Mouse (Mus musculus): ENCODE data around the gene Bglap2. TPM values are rescaled to one million over a fixed set of nuclear protein-coding genes. Genes with fewer than 3 reads are reported as not detected.

The Bglap2 gene
- polyA plus RNA-seq, 1 experiment from 2014 or later: not detected

Other genes starting within 250 kb of the Bglap2 start
- 16.6 and 18.1 TPM in 2 replicates for gene Mef2d, start 236.3 kb downstream of the Bglap2 start, polyA plus RNA-seq (2014; fragmentation: Nextera tagmentation; extraction: Ambion mirVana)
- 0.27 and 1.2 TPM in 2 replicates for gene Rhbg, start 124.0 kb downstream of the Bglap2 start, polyA plus RNA-seq (2014; fragmentation: Nextera tagmentation; extraction: Ambion mirVana)
- gene Gm38392, start 91.5 kb downstream of the Bglap2 start, polyA plus RNA-seq (2014; fragmentation: Nextera tagmentation; extraction: Ambion mirVana): not detected in 2 replicates
- gene Tsacc, start 81.7 kb downstream of the Bglap2 start, polyA plus RNA-seq (2014; fragmentation: Nextera tagmentation; extraction: Ambion mirVana): 9.1 and 10.7 TPM in 2 replicates
- gene Cct3, start 81.6 kb downstream of the Bglap2 start, polyA plus RNA-seq (2014; fragmentation: Nextera tagmentation; extraction: Ambion mirVana): 768 and 797 TPM in 2 replicates
- 70.5 and 84.5 TPM in 2 replicates for gene Glmp, start 53.7 kb downstream of the Bglap2 start, polyA plus RNA-seq (2014; fragmentation: Nextera tagmentation; extraction: Ambion mirVana)
- 1.7 and 2.1 TPM in 2 replicates for gene Tmem79, start 42.6 kb downstream of the Bglap2 start, polyA plus RNA-seq (2014; fragmentation: Nextera tagmentation; extraction: Ambion mirVana)
- 48.8 and 57.2 TPM in 2 replicates for gene Smg5, start 42.4 kb downstream of the Bglap2 start, polyA plus RNA-seq (2014; fragmentation: Nextera tagmentation; extraction: Ambion mirVana)
- 1.1 and 1.2 TPM in 2 replicates for gene Paqr6, start 14.1 kb downstream of the Bglap2 start, polyA plus RNA-seq (2014; fragmentation: Nextera tagmentation; extraction: Ambion mirVana)
- gene Bglap3, start 6.0 kb downstream of the Bglap2 start, polyA plus RNA-seq (2014; fragmentation: Nextera tagmentation; extraction: Ambion mirVana): 0.31 TPM in 1 of 2 replicates, not detected in the other
- not detected in 2 replicates for gene Bglap, start 5.8 kb upstream of the Bglap2 start, polyA plus RNA-seq (2014; fragmentation: Nextera tagmentation; extraction: Ambion mirVana)
- 118 and 124 TPM in 2 replicates for gene Pmf1, start 31.6 kb upstream of the Bglap2 start, polyA plus RNA-seq (2014; fragmentation: Nextera tagmentation; extraction: Ambion mirVana)
- 24.8 and 27.0 TPM in 2 replicates for gene Slc25a44, start 46.4 kb upstream of the Bglap2 start, polyA plus RNA-seq (2014; fragmentation: Nextera tagmentation; extraction: Ambion mirVana)
- gene Sema4a, start 82.5 kb upstream of the Bglap2 start, polyA plus RNA-seq (2014; fragmentation: Nextera tagmentation; extraction: Ambion mirVana): 5.8 and 6.1 TPM in 2 replicates
- 16.1 and 17.4 TPM in 2 replicates for gene Lmna, start 131.3 kb upstream of the Bglap2 start, polyA plus RNA-seq (2014; fragmentation: Nextera tagmentation; extraction: Ambion mirVana)
- gene Mex3a, start 153.7 kb upstream of the Bglap2 start, polyA plus RNA-seq (2014; fragmentation: Nextera tagmentation; extraction: Ambion mirVana): 42.0 and 43.6 TPM in 2 replicates
- 0.70 and 0.78 TPM in 2 replicates for gene Rab25, start 169.6 kb upstream of the Bglap2 start, polyA plus RNA-seq (2014; fragmentation: Nextera tagmentation; extraction: Ambion mirVana)
- 82.1 and 98.4 TPM in 2 replicates for gene Lamtor2, start 174.4 kb upstream of the Bglap2 start, polyA plus RNA-seq (2014; fragmentation: Nextera tagmentation; extraction: Ambion mirVana)
- 80.2 and 84.0 TPM in 2 replicates for gene Ubqln4, start 175.1 kb upstream of the Bglap2 start, polyA plus RNA-seq (2014; fragmentation: Nextera tagmentation; extraction: Ambion mirVana)
- gene Ssr2, start 197.2 kb upstream of the Bglap2 start, polyA plus RNA-seq (2014; fragmentation: Nextera tagmentation; extraction: Ambion mirVana): 185 and 195 TPM in 2 replicates
- gene Arhgef2, start 227.3 kb upstream of the Bglap2 start, polyA plus RNA-seq (2014; fragmentation: Nextera tagmentation; extraction: Ambion mirVana): 142 and 145 TPM in 2 replicates

Data from neural tube, embryonic 11.5 days (tissue).